Mouse (Mus musculus) spleen, adult 2 months (tissue): Measurements from ENCODE around the gene Ctcfl.

ENCODE experiments used
- CTCF ChIP-seq: fragments of 200-500 bp; IDR thresholded peaks from 2 replicates; pipeline ENCODE4 v1.5.1; 2011; ENCODE audit warnings: mild to moderate bottlenecking, inconsistent platforms; ENCODE audit not compliant: insufficient read depth, insufficient read length, insufficient replicate concordance; ENCODE audit errors: extremely low read depth
- POLR2A ChIP-seq: fragments of 200-500 bp; IDR thresholded peaks from 2 replicates; pipeline ENCODE4 v1.6.1; 2011; ENCODE audit warnings: low read depth, low read length, inconsistent platforms

- TF ChIP-seq POLR2A, result no peak
- TF ChIP-seq CTCF, result no peak
Measured at GRCm38 (mm10) chr2:173138323-173139239, 19.3 kb upstream of the Ctcfl start.
